Mouse (Mus musculus) thymus, postnatal 10 days (tissue): ENCODE measurements around the gene Agbl1.

Experiments
- DNase-seq, 2 experiments: peaks; one replicate each; pipeline ENCODE4 v3.0.0; 2021; ENCODE audit warnings: low spot score in 2 of 2

The Agbl1 gene

GRCm38 (mm10) chr7:76389240-76389639, 159.6 kb downstream of the Agbl1 start:
- DNase-seq, result no peak

- no peak for DNase-seq
Measured at GRCm38 (mm10) chr7:76392296-76392940, 162.7 kb downstream of the Agbl1 start.

GRCm38 (mm10) chr7:76392941-76393817, 163.5 kb downstream of the Agbl1 start:
- peak; percentile 5 to 30 for DNase-seq

GRCm38 (mm10) chr7:76407930-76408557, 178.4 kb downstream of the Agbl1 start:
- DNase-seq, result no peak

GRCm38 (mm10) chr7:76409020-76409419, 179.3 kb downstream of the Agbl1 start:
- no peak for DNase-seq

- DNase-seq, result no peak
Measured at GRCm38 (mm10) chr7:76410403-76411180, 180.9 kb downstream of the Agbl1 start.

- DNase-seq, result no peak
Measured at GRCm38 (mm10) chr7:76411933-76412587, 182.4 kb downstream of the Agbl1 start.

- no peak for DNase-seq
Measured at GRCm38 (mm10) chr7:76416084-76416597, 186.5 kb downstream of the Agbl1 start.

- DNase-seq, result no peak
Measured at GRCm38 (mm10) chr7:76438581-76438980, 208.9 kb downstream of the Agbl1 start.

GRCm38 (mm10) chr7:76438988-76439387, 209.3 kb downstream of the Agbl1 start:
- no peak for DNase-seq

GRCm38 (mm10) chr7:76462361-76463001, 232.8 kb downstream of the Agbl1 start:
- DNase-seq, result no peak

GRCm38 (mm10) chr7:76466427-76466826, 236.7 kb downstream of the Agbl1 start:
- DNase-seq, result no peak

- no peak for DNase-seq
Measured at GRCm38 (mm10) chr7:76474233-76474632, 244.5 kb downstream of the Agbl1 start.

GRCm38 (mm10) chr7:76485546-76485945, 255.9 kb downstream of the Agbl1 start:
- no peak for DNase-seq

GRCm38 (mm10) chr7:76487519-76487918, 257.8 kb downstream of the Agbl1 start:
- no peak for DNase-seq

GRCm38 (mm10) chr7:76524291-76524690, 294.6 kb downstream of the Agbl1 start:
- DNase-seq, result no peak

GRCm38 (mm10) chr7:76546456-76546855, 316.8 kb downstream of the Agbl1 start:
- DNase-seq, result no peak

GRCm38 (mm10) chr7:76547313-76547712, 317.6 kb downstream of the Agbl1 start:
- no peak for DNase-seq

GRCm38 (mm10) chr7:76551860-76552259, 322.2 kb downstream of the Agbl1 start:
- no peak for DNase-seq

- DNase-seq, result no peak
Measured at GRCm38 (mm10) chr7:76560564-76561258, 331.0 kb downstream of the Agbl1 start.
